Mouse (Mus musculus) lung, embryonic 16.5 days (tissue): Measurements from ENCODE around the gene Aldh1a1. TPM values are rescaled to one million over a fixed set of nuclear protein-coding genes. Genes with fewer than 3 reads are reported as not detected.
A peak's percentile ranks its signal among the peaks of the same experiment; 100 is the strongest.
"Not testable (repeated sequence)": the region's sequence is repeated elsewhere in the genome, so short reads cannot be mapped to it uniquely, and the experiment has no call there.

Source experiments
- ATAC-seq: fragments of 200-750 bp; cut with Nextera tagmentation; 2 replicates; pipeline ENCODE4 v1.8.0; 2017; ENCODE audit warnings: low read depth, mild to moderate bottlenecking, moderate library complexity
- H3K27ac ChIP-seq: fragments of 300-500 bp; sonication (generic); 2 replicates; pipeline ENCODE4 v1.5.1; 2014; ENCODE audit warnings: mild to moderate bottlenecking, control low read depth, low read length
- H3K27me3 ChIP-seq: fragments of 300-500 bp; sonication (generic); 2 replicates; pipeline ENCODE4 v1.6.1; 2014; ENCODE audit warnings: low read depth, low read length, mixed read lengths; ENCODE audit not compliant: control insufficient read depth, insufficient read depth
- H3K36me3 ChIP-seq: fragments of 300-500 bp; sonication (generic); 2 replicates; pipeline ENCODE4 v1.6.1; 2014; ENCODE audit warnings: low read length; ENCODE audit not compliant: control insufficient read depth, insufficient read depth
- H3K4me1 ChIP-seq: fragments of 300-500 bp; sonication (generic); replicated peaks from 2 replicates; pipeline ENCODE4 v1.6.1; 2014; ENCODE audit warnings: low read length, mixed read lengths; ENCODE audit not compliant: control insufficient read depth, insufficient read depth
- H3K4me2 ChIP-seq: fragments of 300-500 bp; sonication (generic); 2 replicates; pipeline ENCODE4 v1.6.1; 2014; ENCODE audit warnings: low read depth, low read length, control low read depth
- H3K4me3 ChIP-seq: fragments of 300-500 bp; sonication (generic); 2 replicates; pipeline ENCODE4 v1.5.1; 2014; ENCODE audit warnings: mild to moderate bottlenecking, low read length, control low read depth
- H3K9ac ChIP-seq: fragments of 300-500 bp; sonication (generic); 2 replicates; pipeline ENCODE4 v1.6.1; 2014; ENCODE audit warnings: low read length, control low read depth
- H3K9me3 ChIP-seq: fragments of 300-500 bp; sonication (generic); 2 replicates; pipeline ENCODE4 v1.6.1; 2016; ENCODE audit warnings: low read length; ENCODE audit not compliant: control insufficient read depth
- WGBS: fragments of 180-500 bp; shearing (Covaris S2); extraction: QIAGEN DNeasy Blood & Tissue Kit; methylation state at CpG from one replicate; pipeline ENCODE4 v1.1.7; 2014; 5-methylcytosine and 5-hydroxymethylcytosine counted together
- polyA plus RNA-seq: library from polyadenylated mRNA; unstranded; fragments of >200 nt; fragmentation: Nextera tagmentation; extraction: Ambion mirVana; gene quantifications from 2 replicates; pipeline ENCODE4 v1.2.1, GENCODE M21; 2015

The Aldh1a1 gene
- polyA plus RNA-seq, 1 experiment from 2014 or later, result 28.1 TPM

DNA sequence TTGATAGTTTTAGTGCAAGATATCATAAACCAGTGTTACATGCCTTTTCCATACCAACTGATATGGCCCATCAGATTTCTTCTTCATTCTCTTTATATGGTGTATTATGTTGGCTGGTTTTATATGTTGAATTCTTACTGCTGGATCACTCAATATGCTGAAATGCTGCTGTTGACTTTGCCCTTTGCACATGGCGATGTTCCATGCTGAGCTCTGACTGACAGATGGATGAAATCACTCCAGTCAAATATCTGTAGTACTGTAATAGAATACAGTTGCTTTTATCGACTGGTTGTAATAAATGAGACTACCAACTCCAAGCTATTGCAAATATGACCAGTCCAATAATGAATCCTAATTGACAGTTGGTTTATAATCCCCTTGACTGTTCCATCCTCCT lies 19.5 kb downstream of the Aldh1a1 start:
- ATAC-seq, result no peak
- 93% methylated on average over 2 of the region's 2 CpGs for WGBS

DNA sequence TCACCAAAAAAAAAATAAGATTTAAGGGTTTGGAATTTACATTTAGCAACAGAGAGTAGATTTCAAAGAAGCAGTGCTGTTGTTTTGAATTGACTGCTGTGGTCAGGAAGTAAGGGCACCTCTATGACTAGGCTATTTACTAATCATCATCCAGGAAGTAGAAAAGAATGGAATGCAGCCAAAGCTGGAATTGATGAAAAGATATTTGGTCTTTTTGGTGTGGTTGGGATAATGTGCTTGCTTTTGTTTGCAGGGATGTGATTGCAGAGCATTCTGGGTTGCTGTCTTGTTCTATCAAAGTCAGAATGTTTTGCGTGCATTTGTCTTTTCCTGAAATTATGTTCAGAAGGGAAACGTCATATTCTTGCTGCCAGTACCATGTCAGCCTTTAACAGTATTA lies 20.7 kb downstream of the Aldh1a1 start:
- Histone ChIP-seq H3K9ac (no peak overlapping the region), H3K4me3 (no peak overlapping the region), H3K4me2 (no peak overlapping the region), H3K4me1 (no peaks in the 10 kb centered on the region), H3K36me3 (no peaks in the 10 kb centered on the region), H3K27ac (no peak overlapping the region), H3K27me3 (no peaks in the 10 kb centered on the region), H3K9me3 (no peaks in the 10 kb centered on the region)
- ATAC-seq, result no peak
- 64% methylated on average over 2 of the region's 2 CpGs for WGBS

More for the DNA sequence above, 19.5 kb downstream of the Aldh1a1 start:
- Histone ChIP-seq H3K36me3 (no peaks in the 10 kb centered on the region), H3K4me2 (no peak overlapping the region), H3K27me3 (no peaks in the 10 kb centered on the region), H3K4me1 (no peaks in the 10 kb centered on the region), H3K4me3 (no peak overlapping the region), H3K9me3 (no peaks in the 10 kb centered on the region), H3K27ac (no peak overlapping the region), H3K9ac (no peak overlapping the region)

DNA sequence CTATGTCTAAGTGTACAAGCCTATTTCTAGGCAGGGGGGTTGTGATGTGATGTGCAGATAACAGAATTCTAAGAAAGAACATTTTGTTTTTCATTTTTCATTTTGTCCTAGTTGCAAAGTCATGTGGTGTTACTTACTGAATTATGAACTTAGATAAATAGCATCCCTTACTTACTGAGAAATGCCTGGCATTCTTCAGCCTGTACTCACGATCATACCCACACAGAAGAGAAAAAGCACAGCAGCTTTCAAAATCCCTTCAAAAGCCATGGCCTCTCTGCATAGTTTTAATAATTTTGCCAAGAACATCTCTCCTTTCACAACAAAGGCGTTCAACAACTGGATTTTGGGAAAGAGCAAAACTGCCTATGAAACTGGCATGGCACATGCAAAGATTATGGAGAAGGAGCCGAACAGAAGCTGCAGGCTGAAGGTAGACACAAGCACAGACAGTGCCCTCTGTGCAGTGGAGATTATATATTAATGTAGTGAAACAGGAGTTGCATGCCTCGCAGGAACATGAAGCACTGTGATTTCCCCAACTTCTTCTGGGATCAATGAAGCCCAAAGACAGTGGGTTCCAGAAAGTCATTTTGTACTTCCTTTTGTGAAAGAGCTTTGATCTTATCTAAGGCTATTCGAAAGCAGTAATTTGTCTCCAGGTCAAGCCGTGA lies 21.3 kb downstream of the Aldh1a1 start:
- Histone ChIP-seq H3K9me3 (no peaks in the 10 kb centered on the region), H3K27me3 (no peaks in the 10 kb centered on the region), H3K27ac (no peak overlapping the region), H3K4me3 (no peak overlapping the region), H3K4me2 (no peak overlapping the region), H3K4me1 (no peaks in the 10 kb centered on the region), H3K9ac (no peak overlapping the region), H3K36me3 (no peaks in the 10 kb centered on the region)
- ATAC-seq, result no peak
- WGBS, result 41% methylated on average over 6 of the region's 6 CpGs

DNA sequence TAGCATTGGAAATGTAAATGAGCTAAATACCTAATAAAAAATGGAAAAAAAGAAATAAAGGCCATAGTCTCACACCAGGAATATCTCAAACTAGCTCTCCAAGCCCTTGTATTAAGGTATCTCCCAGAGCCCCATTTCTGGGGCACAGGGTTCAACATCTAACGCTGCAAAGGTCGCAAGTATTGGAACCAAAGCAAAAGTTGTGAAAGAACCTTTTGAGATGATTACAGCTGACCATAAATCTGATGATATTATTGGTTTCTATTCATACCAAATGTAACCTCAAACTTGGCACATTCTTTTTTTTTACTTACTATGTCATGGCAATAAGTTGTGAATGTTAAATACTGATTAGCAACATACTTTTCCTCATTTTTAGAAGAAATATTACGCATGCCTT lies 24.0 kb downstream of the Aldh1a1 start:
- no peak overlapping the region for H3K9ac ChIP-seq
- H3K27me3 ChIP-seq, result no peaks in the 10 kb centered on the region
- H3K4me3 ChIP-seq, result no peak overlapping the region
- no peak for ATAC-seq
- H3K4me1 ChIP-seq, result no peaks in the 10 kb centered on the region
- H3K36me3 ChIP-seq, result no peaks in the 10 kb centered on the region
- H3K9me3 ChIP-seq, result no peaks in the 10 kb centered on the region
- 85% methylated on average over 3 of the region's 3 CpGs for WGBS
- H3K27ac ChIP-seq, result no peak overlapping the region
- no peak overlapping the region for H3K4me2 ChIP-seq

DNA sequence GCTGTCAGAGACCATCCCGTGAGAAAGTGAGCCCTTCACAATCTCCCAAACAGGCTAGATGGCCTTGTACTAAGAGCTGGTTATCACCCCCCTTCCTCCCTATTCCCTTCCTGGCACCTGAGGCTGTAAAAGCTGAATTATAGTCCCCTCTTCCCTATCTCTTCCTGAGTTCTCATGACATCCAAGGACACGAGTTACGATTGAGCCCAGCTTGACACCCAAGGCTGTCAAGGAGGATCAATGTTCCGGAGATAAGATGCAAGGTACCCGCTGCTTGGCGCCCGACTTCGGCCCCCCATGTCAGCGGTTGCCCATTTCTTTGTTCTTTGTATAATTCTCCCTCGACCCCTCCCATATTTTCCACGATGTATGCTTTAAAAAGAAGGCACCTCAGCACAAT lies 36.6 kb downstream of the Aldh1a1 start:
- H3K4me2 ChIP-seq, H3K36me3 ChIP-seq, H3K4me1 ChIP-seq, ATAC-seq, H3K9me3 ChIP-seq, H3K27ac ChIP-seq, H3K4me3 ChIP-seq, H3K27me3 ChIP-seq, H3K9ac ChIP-seq: not testable (repeated sequence)
- WGBS, result 81% methylated on average over 11 of the region's 11 CpGs

DNA sequence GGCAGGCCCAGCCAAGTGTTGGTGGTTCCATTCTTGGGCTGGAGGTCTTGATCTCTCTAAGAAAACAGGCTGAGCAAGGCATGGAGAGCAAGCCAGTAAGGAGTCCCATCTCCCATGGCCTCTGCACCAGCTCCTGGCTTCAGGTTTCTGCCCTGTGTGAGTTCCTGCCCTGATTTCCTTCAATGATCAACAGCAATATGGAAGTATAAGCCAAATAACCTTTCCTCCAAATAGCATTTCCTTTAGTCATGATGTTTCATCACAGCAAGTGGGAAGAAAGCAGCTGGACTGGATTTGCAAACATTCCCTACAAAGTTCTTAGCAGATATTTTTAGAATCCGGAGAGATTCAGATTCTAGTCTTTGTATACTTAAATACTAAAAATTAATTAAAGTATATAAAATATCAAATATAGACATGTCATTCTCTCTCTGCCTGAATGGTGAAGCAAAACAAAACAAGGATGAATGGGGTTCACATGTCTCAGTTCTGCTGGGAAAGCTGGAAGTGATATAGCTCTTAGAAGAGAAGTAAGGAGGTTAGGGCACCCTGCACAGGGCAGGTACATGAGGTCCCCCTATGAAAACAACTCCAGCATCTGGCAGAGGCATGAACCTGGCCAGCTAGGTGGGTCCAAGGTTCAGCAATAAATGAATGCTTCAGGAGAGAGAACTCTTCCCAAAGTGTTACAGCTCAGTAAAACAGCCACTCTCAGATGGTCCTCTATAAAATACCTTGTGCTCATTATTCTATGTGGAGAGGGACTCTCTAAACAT lies 37.6 kb downstream of the Aldh1a1 start:
- H3K4me2 ChIP-seq, result no peak overlapping the region
- no peak overlapping the region for H3K4me3 ChIP-seq
- ATAC-seq, result 0 out of 2 replicates have a peak, but pooled peaks have one; percentile 23
- 65% methylated on average over 1 of the region's 1 CpGs for WGBS
- H3K27me3 ChIP-seq, result no peaks in the 10 kb centered on the region
- no peaks in the 10 kb centered on the region for H3K4me1 ChIP-seq
- no peak overlapping the region for H3K27ac ChIP-seq
- no peak overlapping the region for H3K9ac ChIP-seq
- H3K9me3 ChIP-seq, result no peaks in the 10 kb centered on the region
- no peaks in the 10 kb centered on the region for H3K36me3 ChIP-seq

DNA sequence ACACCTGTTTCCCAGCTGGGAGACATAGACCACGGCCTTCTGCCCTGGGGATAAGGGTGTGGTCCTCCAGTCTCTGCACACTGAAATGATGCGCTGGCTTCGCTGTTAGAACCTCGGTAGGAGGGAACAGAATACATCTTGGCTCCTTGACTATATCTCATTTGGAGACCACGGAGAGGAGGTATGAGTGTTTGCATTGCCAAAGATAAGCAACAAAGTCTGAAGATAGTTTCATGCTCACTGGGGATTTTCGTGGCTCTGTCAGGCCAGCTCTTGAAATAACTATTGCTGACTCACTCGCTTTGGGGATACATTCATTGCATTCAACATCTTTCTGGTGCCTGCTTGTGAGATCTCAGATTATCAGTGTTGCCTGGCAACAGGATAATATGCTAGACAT lies 44.0 kb downstream of the Aldh1a1 start:
- Histone ChIP-seq H3K9me3 (no peaks in the 10 kb centered on the region), H3K36me3 (no peaks in the 10 kb centered on the region), H3K4me1 (peaks cover 2% of the 10 kb centered on the region; the same call in 1 of the 2 replicates), H3K9ac (no peak overlapping the region), H3K4me3 (no peak overlapping the region), H3K4me2 (no peak overlapping the region), H3K27ac (no peak overlapping the region), H3K27me3 (no peaks in the 10 kb centered on the region)
- no peak for ATAC-seq
- WGBS, result 54% methylated on average over 7 of the region's 7 CpGs

DNA sequence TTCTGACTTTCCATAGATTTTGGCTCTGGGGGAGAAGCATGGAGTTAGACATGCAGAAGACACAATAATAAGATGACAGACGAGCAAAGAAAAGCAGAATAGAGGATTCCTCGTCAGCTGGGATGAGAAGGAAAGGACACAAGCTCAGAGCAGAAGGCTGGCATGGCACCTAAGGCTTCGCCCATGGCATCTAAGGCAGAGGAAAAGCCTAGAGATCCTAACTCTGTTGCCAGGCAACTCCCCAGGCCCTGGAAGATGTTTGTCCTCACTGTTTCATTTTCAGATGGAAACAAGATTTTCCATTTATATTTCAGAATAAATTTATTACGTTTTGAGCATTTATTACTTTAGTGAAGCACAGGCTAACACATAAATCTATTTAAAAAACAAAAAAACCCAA lies 48.5 kb downstream of the Aldh1a1 start:
- no peak overlapping the region for H3K4me3 ChIP-seq
- H3K27me3 ChIP-seq, result no peaks in the 10 kb centered on the region
- no peaks in the 10 kb centered on the region for H3K9me3 ChIP-seq
- peaks cover 2% of the 10 kb centered on the region; the same call in 1 of the 2 replicates for H3K4me1 ChIP-seq
- H3K9ac ChIP-seq, result no peak overlapping the region
- no peak overlapping the region for H3K27ac ChIP-seq
- H3K36me3 ChIP-seq, result no peaks in the 10 kb centered on the region
- ATAC-seq, result no peak
- H3K4me2 ChIP-seq, result no peak overlapping the region
- 62% methylated on average over 4 of the region's 4 CpGs for WGBS

DNA sequence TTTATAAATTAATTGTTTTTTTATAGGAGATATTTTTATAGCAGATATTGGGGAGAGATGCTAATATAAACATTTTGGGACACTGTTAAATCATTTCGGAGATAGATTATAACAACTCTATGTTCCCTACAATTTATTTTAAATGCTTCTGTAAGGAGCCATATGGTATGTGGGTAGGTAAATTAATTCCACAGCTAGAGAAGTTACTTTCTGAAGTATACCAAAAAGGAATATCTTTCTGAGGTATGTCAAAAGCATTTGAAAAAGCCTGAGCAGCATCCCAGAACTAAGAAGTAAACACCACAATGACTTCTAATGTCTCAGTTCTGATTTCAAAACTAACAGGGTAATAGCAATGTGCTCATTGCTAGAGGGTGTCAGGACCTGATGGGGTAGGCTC lies 49.4 kb downstream of the Aldh1a1 start:
- H3K9me3 ChIP-seq, result no peaks in the 10 kb centered on the region
- H3K9ac ChIP-seq, result no peak overlapping the region
- no peaks in the 10 kb centered on the region for H3K27me3 ChIP-seq
- H3K4me3 ChIP-seq, result no peak overlapping the region
- no peak overlapping the region for H3K27ac ChIP-seq
- no peaks in the 10 kb centered on the region for H3K4me1 ChIP-seq
- no peak for ATAC-seq
- no peak overlapping the region for H3K4me2 ChIP-seq
- 72% methylated on average over 1 of the region's 1 CpGs for WGBS
- no peaks in the 10 kb centered on the region for H3K36me3 ChIP-seq
